Mouse (Mus musculus) heart, postnatal 0 days (tissue): ENCODE measurements around the gene Pih1d3.

Experiments
- CTCF ChIP-seq: IDR thresholded peaks from 2 replicates; pipeline ENCODE4 v1.5.1; 2016; ENCODE audit warnings: antibody characterized with exemption, control low read depth, low read depth
- EP300 ChIP-seq: IDR thresholded peaks from 2 replicates; pipeline ENCODE4 v1.6.1; 2016; ENCODE audit warnings: antibody characterized with exemption, low read depth

GRCm38 (mm10) chr1:31175401-31175800 lies 47.2 kb upstream of the Pih1d3 start:
- TF ChIP-seq CTCF (no peak), EP300 (no peak)
